Mouse (Mus musculus): ENCODE results near the gene Stox2. TPM values are rescaled to one million over a fixed set of nuclear protein-coding genes. Genes with fewer than 3 reads are reported as not detected.

Stox2 gene
- polyA plus RNA-seq, 1 experiment from 2014 or later, result 7.2 TPM

DNA sequence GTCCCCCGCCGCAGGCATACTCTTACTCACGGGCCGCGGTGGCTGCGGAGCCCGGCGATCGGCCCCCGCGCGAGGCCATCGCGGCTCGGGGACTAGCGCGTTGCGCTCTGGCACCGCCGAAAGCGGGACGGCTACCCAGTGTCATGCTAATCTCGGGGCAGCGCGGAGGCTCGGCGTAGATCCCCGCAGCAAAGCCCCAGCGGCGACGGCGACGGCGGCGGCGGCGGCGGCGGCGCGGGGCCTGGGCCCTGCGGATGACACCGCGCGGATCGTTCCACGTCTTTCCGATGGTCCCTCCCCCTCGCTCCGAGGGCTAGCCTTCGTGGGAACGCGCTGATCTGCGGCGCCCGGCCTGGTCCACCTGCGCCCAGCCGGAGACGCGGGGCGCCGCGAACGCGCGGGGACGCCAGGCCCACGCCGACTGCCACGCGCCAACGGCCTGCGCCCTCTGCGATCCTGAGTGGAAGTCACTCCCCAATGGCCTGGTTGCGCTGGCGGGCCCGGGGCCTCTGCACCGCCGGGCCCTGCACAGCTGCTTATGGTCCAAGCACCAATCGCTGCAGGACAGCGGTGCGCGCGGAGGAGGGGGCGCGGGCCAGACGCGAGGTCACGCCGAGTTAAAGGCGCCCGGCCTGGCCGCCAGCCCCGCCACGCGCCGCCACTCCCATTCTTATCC is 157.2 kb downstream of the Stox2 start:
- WGBS, result under 1% methylated on average over 90 of the region's 97 CpGs
- H3K4me2 ChIP-seq, result peak overlapping the region; percentile 90
- peak; percentile 74 for ATAC-seq (ENCODE audit: extremely low read depth, insufficient number of reproducible peaks, low FRiP score, low TSS enrichment)

DNA sequence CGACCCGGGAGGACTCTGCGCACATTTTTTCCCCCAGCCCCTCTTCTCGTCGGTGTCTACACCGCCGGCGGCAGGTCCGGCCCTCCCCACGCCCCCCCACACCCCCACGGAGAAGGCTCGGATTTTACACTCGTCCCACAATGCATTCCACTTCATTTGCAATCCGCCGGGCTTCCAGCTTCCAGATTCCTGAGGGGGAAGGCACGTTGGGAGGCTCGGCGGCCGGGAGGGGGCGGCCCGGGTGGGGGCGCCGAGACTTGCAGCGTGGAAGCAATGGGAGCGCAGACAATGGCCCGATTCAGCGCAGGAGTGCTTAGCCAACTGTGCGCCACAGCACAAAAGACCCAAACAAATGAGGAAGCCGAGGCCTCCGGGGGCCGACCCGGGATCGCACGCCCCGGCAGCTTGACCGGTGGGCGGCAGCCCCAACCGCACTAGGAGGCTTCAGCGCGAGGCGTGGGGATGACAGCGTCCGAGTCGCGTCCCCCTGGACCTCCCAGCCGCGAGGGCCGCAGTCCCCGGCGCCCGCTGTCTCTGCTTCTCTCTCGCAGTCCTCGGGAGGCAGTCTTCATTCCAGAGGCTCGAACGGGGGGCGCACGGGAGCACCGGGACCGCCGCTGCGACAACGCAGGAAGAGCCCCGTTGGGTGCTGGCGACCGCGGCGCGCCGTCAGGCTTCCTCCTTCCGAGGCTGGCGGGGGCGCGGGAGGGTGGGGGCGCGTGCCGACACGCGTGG is 157.9 kb downstream of the Stox2 start:
- peaks cover 12% of the 10 kb centered on the region for H3K27me3 ChIP-seq (replicated peaks)
- no peaks in the 10 kb centered on the region for H3K36me3 ChIP-seq
- peak; percentile 12; the same call in 1 of the 2 replicates for ATAC-seq (ENCODE audit: extremely low read depth, insufficient number of reproducible peaks, low FRiP score, low TSS enrichment)
- no peaks in the 10 kb centered on the region for H3K9me3 ChIP-seq
- peaks cover 29% of the 10 kb centered on the region for H3K4me1 ChIP-seq
- peak overlapping the region; percentile 87 for H3K4me3 ChIP-seq
- H3K27ac ChIP-seq (replicated peaks), result peak overlapping the region; percentile 85
- H3K9ac ChIP-seq, result peak overlapping the region; percentile 95
- H3K4me2 ChIP-seq, result peak overlapping the region; percentile 90
- WGBS, result under 1% methylated on average over 69 of the region's 78 CpGs

More for the DNA sequence above, 157.2 kb downstream of the Stox2 start:
- H3K27ac ChIP-seq (replicated peaks), result peak overlapping the region; percentile 85
- H3K9me3 ChIP-seq, result no peaks in the 10 kb centered on the region
- peaks cover 12% of the 10 kb centered on the region for H3K27me3 ChIP-seq (replicated peaks)
- H3K4me1 ChIP-seq, result peaks cover 29% of the 10 kb centered on the region
- H3K9ac ChIP-seq, result peak overlapping the region; percentile 95
- no peaks in the 10 kb centered on the region for H3K36me3 ChIP-seq
- H3K4me3 ChIP-seq, result peak overlapping the region; percentile 87

DNA sequence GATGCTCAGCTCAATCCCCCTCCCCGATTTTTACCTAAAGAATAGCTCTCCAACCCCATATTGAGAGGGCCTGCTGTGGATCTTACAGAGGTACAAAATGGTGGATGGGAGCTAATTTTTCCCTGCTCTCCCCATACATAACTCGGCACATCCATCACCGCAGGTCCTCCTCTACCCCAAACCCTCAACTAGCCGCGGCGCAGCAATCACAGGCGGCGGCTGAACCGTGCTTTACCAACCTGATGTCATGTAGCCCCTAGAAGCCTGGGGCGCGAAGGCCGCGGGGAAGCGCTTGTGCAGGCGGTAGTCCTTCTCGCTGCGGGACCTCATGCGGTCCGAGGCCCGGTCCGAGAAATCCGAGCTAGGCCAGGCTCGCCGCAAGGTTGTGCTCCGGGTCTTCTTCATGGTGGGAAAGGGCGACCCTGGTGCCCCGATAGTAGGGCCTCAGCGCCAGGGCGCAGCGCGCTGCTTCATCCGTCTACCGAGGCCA is 158.5 kb downstream of the Stox2 start:
- Histone ChIP-seq H3K36me3 (no peaks in the 10 kb centered on the region), H3K9me3 (no peaks in the 10 kb centered on the region), H3K4me3 (peak overlapping the region; percentile 87), H3K4me1 (peaks cover 31% of the 10 kb centered on the region), H3K4me2 (peak overlapping the region; percentile 90), H3K27ac (replicated peaks) (peak overlapping the region; percentile 85), H3K27me3 (replicated peaks) (peaks cover 12% of the 10 kb centered on the region), H3K9ac (peak overlapping the region; percentile 95)
- under 1% methylated on average over 33 of the region's 33 CpGs for WGBS
- ATAC-seq (ENCODE audit: extremely low read depth, insufficient number of reproducible peaks, low FRiP score, low TSS enrichment), result no peak

DNA sequence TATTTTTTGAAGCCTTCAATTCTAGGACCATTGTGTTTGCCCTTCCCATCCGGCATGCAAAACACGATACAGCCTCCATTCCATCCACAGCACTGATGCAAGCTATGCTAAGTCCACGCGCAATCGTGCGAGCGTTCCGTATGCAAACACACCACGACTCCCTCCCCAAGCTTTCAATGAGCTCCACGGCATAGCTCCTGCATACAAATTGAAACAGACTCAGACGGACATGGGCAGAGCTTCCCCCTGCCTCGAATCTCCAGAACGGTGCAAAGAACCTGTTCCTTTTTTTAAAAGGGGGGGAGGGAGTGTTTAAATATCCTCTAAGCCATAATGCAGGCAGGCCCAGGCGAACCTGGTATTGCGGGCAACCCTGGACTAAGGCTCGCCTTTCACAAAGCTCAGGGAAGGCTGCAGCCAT is 159.0 kb downstream of the Stox2 start:
- Histone ChIP-seq H3K9me3 (no peaks in the 10 kb centered on the region), H3K4me3 (peak overlapping the region; percentile 87), H3K27me3 (replicated peaks) (peaks cover 12% of the 10 kb centered on the region), H3K27ac (replicated peaks) (peak overlapping the region; percentile 85; the same call in 1 of the 2 replicates), H3K4me2 (peak overlapping the region; percentile 90), H3K36me3 (no peaks in the 10 kb centered on the region), H3K4me1 (peaks cover 35% of the 10 kb centered on the region), H3K9ac (peak overlapping the region; percentile 95)
- no peak for ATAC-seq (ENCODE audit: extremely low read depth, insufficient number of reproducible peaks, low FRiP score, low TSS enrichment)
- WGBS, result 3% methylated on average over 16 of the region's 16 CpGs

DNA sequence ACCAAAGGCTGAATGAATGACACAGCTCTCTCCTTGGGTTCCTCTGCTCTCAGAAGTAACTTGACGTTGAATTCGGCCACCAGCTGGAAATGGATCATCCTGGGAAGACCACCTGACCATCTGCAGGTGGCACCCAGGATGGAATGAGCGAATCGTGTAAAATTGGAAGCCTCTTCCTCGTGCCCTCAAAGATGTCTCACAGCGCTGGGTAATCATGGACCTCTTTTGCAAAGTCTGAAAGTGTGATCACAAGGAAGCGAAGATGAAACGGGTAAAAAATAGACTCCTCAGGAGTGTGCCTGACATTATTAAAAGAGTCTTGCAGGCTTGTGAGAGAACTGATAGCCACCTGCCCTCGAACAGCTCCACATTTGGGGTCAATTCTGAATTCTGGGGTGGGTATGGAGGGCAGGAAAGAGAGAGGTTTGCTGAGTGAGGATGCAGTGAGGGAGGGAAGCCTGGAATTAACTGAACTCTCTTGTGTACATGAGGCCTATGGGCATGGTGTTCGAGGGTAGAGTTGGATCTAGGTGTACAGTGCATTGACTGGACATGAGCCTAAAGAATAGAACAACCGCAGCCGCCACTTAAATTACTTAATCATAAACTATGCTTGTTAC is 160.0 kb downstream of the Stox2 start:
- Histone ChIP-seq H3K4me1 (peaks cover 36% of the 10 kb centered on the region), H3K27me3 (replicated peaks) (peaks cover 11% of the 10 kb centered on the region), H3K4me2 (peak overlapping the region; percentile 90), H3K9ac (peak overlapping the region; percentile 95), H3K4me3 (peak overlapping the region; percentile 87), H3K9me3 (no peaks in the 10 kb centered on the region), H3K36me3 (no peaks in the 10 kb centered on the region), H3K27ac (replicated peaks) (no peak overlapping the region)
- 80% methylated on average over 12 of the region's 12 CpGs for WGBS
- ATAC-seq (ENCODE audit: extremely low read depth, insufficient number of reproducible peaks, low FRiP score, low TSS enrichment), result no peak

DNA sequence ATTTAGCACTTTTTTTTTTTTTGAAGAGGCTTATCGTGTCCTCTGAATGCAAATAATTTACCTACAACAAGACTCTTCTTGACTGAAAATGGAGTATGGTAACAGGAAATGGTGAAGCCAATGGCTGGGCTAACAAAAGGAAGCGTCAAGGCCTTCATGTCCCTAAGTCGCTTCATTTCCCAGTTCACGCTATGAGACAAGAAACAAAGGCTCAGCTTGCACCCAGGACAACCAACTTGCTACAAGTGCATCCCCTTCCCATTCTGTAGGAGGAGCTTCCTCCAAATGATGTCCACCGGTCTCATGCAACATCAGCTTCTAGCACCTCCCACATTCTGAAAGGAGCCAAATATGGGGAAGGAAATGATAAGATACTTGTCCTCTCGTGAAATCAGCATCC is 160.7 kb downstream of the Stox2 start:
- 69% methylated on average over 6 of the region's 6 CpGs for WGBS
- peaks cover 6% of the 10 kb centered on the region; the same call in 1 of the 2 replicates for H3K27me3 ChIP-seq (replicated peaks)
- H3K4me1 ChIP-seq, result peaks cover 35% of the 10 kb centered on the region
- no peak overlapping the region for H3K4me3 ChIP-seq
- no peak for ATAC-seq (ENCODE audit: extremely low read depth, insufficient number of reproducible peaks, low FRiP score, low TSS enrichment)
- H3K27ac ChIP-seq (replicated peaks), result no peak overlapping the region
- H3K4me2 ChIP-seq, result 0 out of 2 replicates have a peak overlapping the region, but pooled peaks have one; percentile 90
- H3K36me3 ChIP-seq, result no peaks in the 10 kb centered on the region
- no peaks in the 10 kb centered on the region for H3K9me3 ChIP-seq
- no peak overlapping the region for H3K9ac ChIP-seq

DNA sequence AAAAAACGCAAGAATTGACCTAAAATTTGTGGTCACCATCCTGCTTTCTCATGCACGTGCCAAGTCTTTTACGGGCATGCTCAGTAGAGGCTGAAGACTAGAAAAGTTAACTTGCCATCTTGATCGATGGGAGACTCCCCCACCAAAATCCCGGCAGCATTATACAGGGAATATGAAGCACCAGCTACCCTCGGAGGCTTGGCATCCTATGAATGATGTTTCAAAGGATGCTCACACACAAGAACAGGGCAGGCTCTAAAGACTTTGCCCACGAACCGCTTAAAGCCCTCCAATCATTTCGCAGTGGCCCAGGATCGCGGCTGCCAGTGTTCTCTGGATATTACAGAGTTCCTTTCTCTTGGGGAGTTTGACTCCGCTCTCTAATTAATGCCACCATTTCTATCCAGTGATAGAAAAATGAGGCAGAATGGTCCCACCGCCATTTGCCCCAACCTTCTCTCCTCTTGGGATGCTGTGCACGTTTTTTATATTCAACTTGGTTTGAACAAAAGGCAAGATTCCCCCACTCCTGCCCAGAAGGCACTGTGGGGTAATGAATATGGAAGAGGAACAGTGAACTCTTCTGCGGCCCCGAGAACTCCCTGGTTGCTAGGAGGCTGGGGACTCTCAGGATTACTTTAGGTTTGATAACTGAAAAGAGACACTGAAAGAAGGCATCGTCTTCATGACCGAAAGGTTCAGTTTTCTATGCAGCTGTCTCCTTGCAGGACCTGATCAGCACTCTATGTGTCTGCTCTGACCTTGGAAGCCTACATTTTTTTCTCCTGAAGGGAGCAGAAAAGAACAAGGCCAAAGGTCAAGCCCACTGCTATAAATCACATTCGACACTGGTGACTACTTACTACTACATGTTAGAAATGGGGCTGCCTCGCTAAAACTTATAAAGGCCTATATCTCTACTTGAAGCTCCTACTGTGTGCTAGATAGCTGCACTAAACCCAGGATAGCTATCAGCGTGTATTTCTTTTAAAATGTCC is 161.5 kb downstream of the Stox2 start:
- Histone ChIP-seq H3K36me3 (no peaks in the 10 kb centered on the region), H3K27me3 (replicated peaks) (peaks cover 6% of the 10 kb centered on the region; the same call in 1 of the 2 replicates), H3K4me1 (peaks cover 38% of the 10 kb centered on the region), H3K27ac (replicated peaks) (no peak overlapping the region), H3K4me3 (no peak overlapping the region), H3K9ac (no peak overlapping the region), H3K4me2 (no peak overlapping the region), H3K9me3 (no peaks in the 10 kb centered on the region)
- 83% methylated on average over 21 of the region's 21 CpGs for WGBS
- no peak for ATAC-seq (ENCODE audit: extremely low read depth, insufficient number of reproducible peaks, low FRiP score, low TSS enrichment)

DNA sequence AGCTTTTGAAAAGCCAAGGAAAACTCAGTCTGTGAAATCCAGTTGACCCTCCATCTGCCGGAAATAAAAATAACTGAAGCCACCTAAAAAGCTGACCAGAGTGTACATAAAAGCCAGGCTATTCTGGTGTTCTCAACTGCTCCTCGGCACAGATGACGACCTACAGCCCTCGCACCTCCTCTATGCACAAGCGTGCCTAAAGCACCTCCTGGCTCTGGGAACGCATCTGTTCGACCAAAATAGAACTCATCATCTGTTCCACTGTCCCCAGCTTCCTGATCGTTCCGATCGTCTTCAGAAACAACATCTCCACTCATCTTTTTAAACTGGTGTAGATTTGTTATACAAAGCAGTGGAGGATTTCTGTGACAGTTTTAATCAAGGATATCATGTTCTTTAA is 166.3 kb downstream of the Stox2 start:
- Histone ChIP-seq H3K36me3 (no peaks in the 10 kb centered on the region), H3K27ac (replicated peaks) (no peak overlapping the region), H3K4me1 (peaks cover 50% of the 10 kb centered on the region), H3K27me3 (replicated peaks) (no peaks in the 10 kb centered on the region), H3K4me3 (no peak overlapping the region), H3K9ac (no peak overlapping the region), H3K9me3 (no peaks in the 10 kb centered on the region), H3K4me2 (0 out of 2 replicates have a peak overlapping the region, but pooled peaks have one; percentile 13)
- ATAC-seq (ENCODE audit: extremely low read depth, insufficient number of reproducible peaks, low FRiP score, low TSS enrichment), result no peak
- WGBS, result 45% methylated on average over 10 of the region's 10 CpGs

DNA sequence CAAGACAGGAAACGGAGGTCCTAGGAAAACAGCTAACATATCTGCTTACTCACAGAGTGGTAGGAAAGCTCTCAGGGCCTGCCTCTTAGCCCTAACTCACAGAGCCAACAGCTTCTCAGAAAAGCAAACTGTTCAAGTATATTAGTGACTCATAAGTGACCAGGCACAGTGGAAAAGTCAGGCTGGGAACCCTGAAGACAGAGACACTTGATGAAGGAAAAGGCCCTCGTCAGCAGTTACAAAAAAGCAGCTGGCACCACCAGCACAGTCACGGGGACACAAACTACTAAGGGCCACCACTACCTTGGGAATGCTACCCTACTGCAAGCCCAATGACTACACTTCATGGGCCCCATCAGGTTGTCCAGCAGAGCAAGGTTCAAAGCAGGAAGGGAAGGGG is 168.0 kb downstream of the Stox2 start:
- no peaks in the 10 kb centered on the region for H3K9me3 ChIP-seq
- H3K27ac ChIP-seq (replicated peaks), result no peak overlapping the region
- H3K27me3 ChIP-seq (replicated peaks), result no peaks in the 10 kb centered on the region
- 68% methylated on average over 3 of the region's 3 CpGs for WGBS
- H3K9ac ChIP-seq, result no peak overlapping the region
- peaks cover 50% of the 10 kb centered on the region for H3K4me1 ChIP-seq
- no peaks in the 10 kb centered on the region for H3K36me3 ChIP-seq
- no peak overlapping the region for H3K4me2 ChIP-seq
- no peak for ATAC-seq (ENCODE audit: extremely low read depth, insufficient number of reproducible peaks, low FRiP score, low TSS enrichment)
- no peak overlapping the region for H3K4me3 ChIP-seq

DNA sequence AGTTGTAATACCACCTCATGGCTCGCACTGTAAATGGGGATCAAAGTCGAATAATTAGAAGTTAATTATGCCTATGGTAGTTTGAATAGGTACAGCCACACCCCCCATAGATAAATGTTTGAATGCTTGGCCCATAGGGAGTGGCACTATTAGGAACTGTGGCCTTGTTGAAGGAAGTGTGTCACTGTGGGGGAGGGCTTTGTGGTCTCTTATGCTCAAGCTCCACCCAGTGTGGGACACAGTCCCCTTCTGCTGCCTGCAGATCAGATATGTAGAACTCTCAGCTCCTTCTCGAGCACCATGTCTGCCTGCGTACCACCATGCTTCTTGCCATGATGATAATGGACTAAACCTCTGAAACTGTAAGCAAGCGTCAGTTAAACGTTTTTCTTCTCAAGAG is 177.2 kb downstream of the Stox2 start:
- no peaks in the 10 kb centered on the region for H3K27me3 ChIP-seq (replicated peaks)
- WGBS, result 83% methylated on average over 6 of the region's 6 CpGs
- H3K4me2 ChIP-seq, result no peak overlapping the region

More for the DNA sequence above, 177.2 kb downstream of the Stox2 start:
- H3K4me1 ChIP-seq, result peaks cover 17% of the 10 kb centered on the region
- H3K9me3 ChIP-seq, result no peaks in the 10 kb centered on the region
- H3K9ac ChIP-seq, result no peak overlapping the region
- ATAC-seq (ENCODE audit: extremely low read depth, insufficient number of reproducible peaks, low FRiP score, low TSS enrichment), result no peak
- H3K36me3 ChIP-seq, result no peaks in the 10 kb centered on the region
- H3K27ac ChIP-seq (replicated peaks), result no peak overlapping the region
- no peak overlapping the region for H3K4me3 ChIP-seq

Measured in heart, embryonic 13.5 days (tissue).